Mouse (Mus musculus) CH12.LX (cell line): ENCODE measurements at regions not wholly inside any gene's neighbourhood (a gene's known extent, or its start where the extent isn't known, plus 50 kb on each side); places are given as distances from the start of the nearest gene placed in this dataset.

Source experiments
- BHLHE40 ChIP-seq: IDR thresholded peaks from 2 replicates; pipeline ENCODE4 v1.6.1; 2011; ENCODE audit warnings: mild to moderate bottlenecking, low read depth, low read length, improper control_type of control experiment
- CTCF ChIP-seq, 2 experiments: IDR thresholded peaks in 1 of 2; conservative IDR thresholded peaks in 1 of 2; 2 replicates each; pipeline ENCODE4 v1.5.1; 2011 to 2012; ENCODE audit warnings: low read depth in 2 of 2, low read length in 2 of 2, improper control_type of control experiment in 1 of 2, inconsistent platforms in 1 of 2, mild to moderate bottlenecking in 1 of 2, moderate library complexity in 1 of 2
- JUND ChIP-seq: conservative IDR thresholded peaks from 2 replicates; pipeline ENCODE4 v1.6.1; 2011; ENCODE audit warnings: low read depth, low read length, improper control_type of control experiment
- MYC ChIP-seq: IDR thresholded peaks from 2 replicates; pipeline ENCODE4 v1.6.1; 2011; ENCODE audit warnings: low read depth, mild to moderate bottlenecking, improper control_type of control experiment, low read length
- POLR2A ChIP-seq: IDR thresholded peaks from 2 replicates; pipeline ENCODE4 v1.6.1; 2011; ENCODE audit warnings: low read depth, mild to moderate bottlenecking, improper control_type of control experiment, low read length
- SMC3 ChIP-seq: IDR thresholded peaks from 2 replicates; pipeline ENCODE4 v1.6.1; 2011; ENCODE audit warnings: low read depth, low read length, improper control_type of control experiment
- ZMIZ1 ChIP-seq: IDR thresholded peaks from 2 replicates; pipeline ENCODE4 v1.6.1; 2012; ENCODE audit warnings: low read depth, mild to moderate bottlenecking, inconsistent platforms, low read length, improper control_type of control experiment

GRCm38 (mm10) chr16:76545942-76546341 lies 172.3 kb upstream of the Nrip1 start:
- TF ChIP-seq POLR2A, result no peak
- TF ChIP-seq MYC, result no peak
- no peak for TF ChIP-seq SMC3
- TF ChIP-seq ZMIZ1, result no peak
- TF ChIP-seq BHLHE40, result no peak
- no peak for TF ChIP-seq JUND
- TF ChIP-seq CTCF (conservative IDR thresholded peaks at IDR 0.05 in 1 of 2, IDR thresholded peaks at IDR 0.05 in 1 of 2; ENCODE audit: low read depth in 2 of 2, low read length in 2 of 2), result no peak
